Mouse (Mus musculus) T-helper 1 cell (primary cell): ENCODE results near the gene Map4k3.
"Not testable (repeated sequence)": the region's sequence is repeated elsewhere in the genome, so short reads cannot be mapped to it uniquely, and the experiment has no call there.

Experiments used
- in situ Hi-C: fragments of 300-600 bp; cut with MboI, MseI; formaldehyde crosslinking; loops from one replicate; pipeline ENCODE4 v1.15.1; 2025; ENCODE audit warnings: high pct_unique_total_duplicates

Gene Map4k3

GRCm38 (mm10) chr17:80568842-80569601 lies 159.3 kb downstream of the Map4k3 start:
- in situ Hi-C loops, result no loop called here

GRCm38 (mm10) chr17:80568441-80568840 lies 159.8 kb downstream of the Map4k3 start:
- in situ Hi-C loops, result no loop called here

GRCm38 (mm10) chr17:80564611-80564924 lies 163.7 kb downstream of the Map4k3 start:
- in situ Hi-C loops, result no loop called here

GRCm38 (mm10) chr17:80563762-80564610 lies 164.3 kb downstream of the Map4k3 start:
- in situ Hi-C loops, result not testable (repeated sequence)

- in situ Hi-C loops, result no loop called here
Observed at GRCm38 (mm10) chr17:80562792-80563191, 165.5 kb downstream of the Map4k3 start.

GRCm38 (mm10) chr17:80560669-80561401 lies 167.4 kb downstream of the Map4k3 start:
- in situ Hi-C loops, result no loop called here

GRCm38 (mm10) chr17:80559745-80560144 lies 168.5 kb downstream of the Map4k3 start:
- in situ Hi-C loops, result no loop called here

GRCm38 (mm10) chr17:80559050-80559449 lies 169.2 kb downstream of the Map4k3 start:
- in situ Hi-C loops, result no loop called here

- in situ Hi-C loops, result no loop called here
Observed at GRCm38 (mm10) chr17:80558583-80558982, 169.7 kb downstream of the Map4k3 start.

GRCm38 (mm10) chr17:80557461-80557860 lies 170.8 kb downstream of the Map4k3 start:
- in situ Hi-C loops, result no loop called here

- in situ Hi-C loops, result loop anchor here (5.0 kb wide), 2 partner anchors 71 to 261 kb away; partner anchors contain the start of genes Dhx57, Morn2 and Sos1
Observed at GRCm38 (mm10) chr17:80553318-80554270, 174.7 kb downstream of the Map4k3 start.

GRCm38 (mm10) chr17:80552653-80553052 lies 175.6 kb downstream of the Map4k3 start:
- in situ Hi-C loops, result loop anchor here (5.0 kb wide), 2 partner anchors 70 to 260 kb away; partner anchors contain the start of genes Dhx57, Morn2 and Sos1

GRCm38 (mm10) chr17:80550981-80551380 lies 177.3 kb downstream of the Map4k3 start:
- in situ Hi-C loops, result loop anchor here (5.0 kb wide), 2 partner anchors 69 to 259 kb away; partner anchors contain the start of genes Dhx57, Morn2 and Sos1

- in situ Hi-C loops, result no loop called here
Observed at GRCm38 (mm10) chr17:80546846-80547245, 181.4 kb downstream of the Map4k3 start.

- in situ Hi-C loops, result no loop called here
Observed at GRCm38 (mm10) chr17:80546227-80546626, 182.1 kb downstream of the Map4k3 start.

- in situ Hi-C loops, result no loop called here
Observed at GRCm38 (mm10) chr17:80543646-80544045, 184.6 kb downstream of the Map4k3 start.

GRCm38 (mm10) chr17:80537136-80537535 lies 191.1 kb downstream of the Map4k3 start:
- in situ Hi-C loops, result no loop called here

GRCm38 (mm10) chr17:80535633-80536032 lies 192.7 kb downstream of the Map4k3 start:
- in situ Hi-C loops, result no loop called here

- in situ Hi-C loops, result not testable (repeated sequence)
Observed at GRCm38 (mm10) chr17:80531351-80531750, 196.9 kb downstream of the Map4k3 start.
